Mouse (Mus musculus): ENCODE results near the gene Atad5. TPM values are rescaled to one million over a fixed set of nuclear protein-coding genes. Genes with fewer than 3 reads are reported as not detected.
"Not testable (repeated sequence)": the region's sequence is repeated elsewhere in the genome, so short reads cannot be mapped to it uniquely, and the experiment has no call there.

Atad5 gene
- 1 to 10 TPM; 1.8 to 2.0 TPM for total RNA-seq (2021)
- long read RNA-seq, experiment 1, full-length matches to known transcripts = 1 of 1 reads
- long read RNA-seq, experiment 1, partial matches to known transcripts = 0 of 1 reads
- long read RNA-seq, experiment 1, other reads (novel, unspliced or antisense) = 0 of 1 reads
- long read RNA-seq, experiment 2 = 0 reads

DNA sequence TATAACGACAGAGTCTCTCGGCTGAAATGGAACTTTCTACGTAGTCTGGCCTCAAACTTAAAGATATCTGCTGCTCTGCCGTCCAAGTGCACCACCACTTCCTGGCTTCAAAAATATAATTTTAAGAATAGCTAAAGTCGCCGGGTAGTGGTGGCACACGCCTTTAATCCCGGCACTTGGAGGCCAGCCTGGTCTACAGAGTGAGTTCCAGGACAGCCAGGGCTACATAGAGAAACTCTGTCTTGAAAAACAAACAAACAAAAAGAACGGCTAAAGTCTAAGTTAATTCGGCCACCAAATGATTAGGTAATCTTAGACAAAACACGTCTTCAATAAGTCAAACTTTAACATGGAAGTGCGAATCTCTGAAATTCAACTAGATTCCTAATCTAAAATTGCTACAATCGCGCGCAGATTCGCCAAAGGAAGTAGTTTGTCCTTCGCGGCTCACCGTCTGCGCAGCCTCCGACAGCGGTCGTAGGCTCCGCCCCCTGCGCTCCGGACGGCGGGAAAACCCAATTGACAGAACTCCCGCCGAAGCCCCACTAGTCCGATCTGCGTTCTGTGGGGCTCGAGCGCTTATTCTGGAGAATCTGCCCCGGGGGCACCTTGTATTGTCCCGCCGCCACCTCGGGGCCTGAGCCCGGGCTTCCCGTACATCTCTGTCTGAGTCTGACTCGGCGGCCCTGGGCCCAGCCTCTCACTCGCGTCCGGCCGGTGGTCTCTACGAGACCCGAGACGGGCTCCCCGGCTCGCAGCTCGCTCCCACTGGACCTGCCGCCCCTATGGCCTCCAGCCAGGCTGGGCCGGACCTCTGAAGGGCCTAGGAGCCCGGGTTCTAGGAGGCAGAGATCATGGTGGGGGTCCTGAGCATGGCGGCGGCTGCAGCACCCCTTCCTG is at the start of gene Atad5:
Atad5 (plus strand) TSS at position 484 of the 900 bp plus-strand sequence.
- intact Hi-C loops (cut with DNase I) = loop anchor here (5.0 to 10.0 kb wide), 3 partner anchors 47 to 96 kb away; partner anchors contain the start of genes Rnf135 and Tefm
- peak; percentile 90 to 94 for DNase-seq

DNA sequence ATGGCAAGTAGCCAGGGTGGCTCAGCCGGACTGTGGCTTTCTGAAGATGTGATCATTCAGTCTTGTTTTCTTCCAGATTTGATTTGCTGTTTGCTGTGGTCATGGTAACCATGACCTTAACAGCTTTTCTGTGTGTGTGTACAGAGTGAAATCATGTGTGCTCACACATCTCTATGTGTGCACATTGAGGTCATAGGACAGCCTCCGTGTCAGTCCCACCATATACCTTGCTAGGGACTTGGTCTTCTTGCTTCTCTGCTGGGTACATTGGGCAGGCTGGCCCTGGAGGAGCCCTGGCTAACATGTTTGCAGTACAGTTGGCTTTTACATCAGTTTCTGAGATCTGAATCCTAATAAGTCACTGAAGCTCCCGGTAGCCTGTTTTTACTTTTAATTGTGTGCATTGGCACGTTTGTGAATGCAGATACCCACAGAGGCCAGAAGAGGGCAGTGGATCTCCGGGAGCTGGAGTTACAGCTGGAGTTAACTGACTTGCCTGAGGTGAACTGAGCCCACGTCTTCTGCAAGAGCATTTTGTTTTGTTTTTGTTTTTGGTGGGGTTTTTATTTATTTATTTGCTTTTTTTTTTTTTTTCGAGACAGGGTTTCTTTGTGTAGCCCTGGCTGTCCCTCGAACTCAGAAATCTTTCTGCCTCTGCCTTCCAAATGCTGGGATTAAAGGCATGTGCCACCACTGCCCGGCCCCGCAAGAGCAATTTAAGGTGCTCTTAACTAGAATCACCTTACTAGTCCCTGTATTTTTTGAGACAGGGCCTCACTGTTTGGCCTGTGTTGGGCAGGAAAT is 46.4 kb upstream of the Atad5 start:
- DNase-seq = peak; percentile 44 to 65
- intact Hi-C loops (cut with DNase I) = loop anchor here (5.0 kb wide), 2 partner anchors 44 to 99 kb away; partner anchors contain the start of genes Atad5 and Tefm

DNA sequence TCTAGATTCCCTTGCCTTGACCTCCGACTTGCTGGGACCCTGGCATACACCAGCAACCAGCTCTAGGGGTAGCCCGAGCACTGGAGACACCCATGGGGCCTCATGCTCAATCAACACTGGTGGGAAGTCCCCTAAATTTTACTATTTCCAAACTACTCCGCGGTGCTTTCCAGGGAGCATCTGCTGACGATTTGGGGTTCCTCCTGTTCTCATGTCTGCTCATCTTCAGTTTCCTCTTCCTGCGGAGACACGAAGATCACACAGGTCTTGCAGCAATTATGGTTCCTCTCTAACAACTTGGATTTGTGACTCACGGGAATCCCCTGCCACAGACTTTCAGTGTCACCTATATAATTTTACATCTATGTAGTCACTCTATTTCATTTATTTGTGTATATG is 45.8 kb upstream of the Atad5 start:
- intact Hi-C loops (cut with DNase I) = loop anchor here (5.0 kb wide), 2 partner anchors 44 to 99 kb away; partner anchors contain the start of genes Atad5 and Tefm

DNA sequence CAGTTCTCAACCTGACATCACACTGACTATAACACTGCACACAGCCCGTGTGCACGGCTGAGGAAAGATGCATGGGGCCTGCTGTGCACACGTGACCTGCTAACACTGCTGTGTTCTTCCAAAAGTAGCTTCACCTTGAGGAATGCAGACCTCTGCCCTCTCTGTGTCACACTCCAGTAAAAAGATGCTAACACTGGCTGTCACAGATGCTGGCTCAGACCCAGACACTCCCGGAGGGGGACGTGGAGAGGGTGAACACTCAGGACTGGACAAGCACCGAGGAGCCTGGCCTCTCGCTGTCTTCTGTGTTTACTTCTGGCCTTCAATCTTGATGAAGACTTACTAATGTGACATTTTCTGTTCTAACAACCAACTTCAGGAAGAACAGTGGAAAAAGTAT is 42.3 kb upstream of the Atad5 start:
- DNase-seq = no peak
- intact Hi-C loops (cut with DNase I) = no loop called here

More for the DNA sequence above, 45.8 kb upstream of the Atad5 start:
- no peak for DNase-seq

DNA sequence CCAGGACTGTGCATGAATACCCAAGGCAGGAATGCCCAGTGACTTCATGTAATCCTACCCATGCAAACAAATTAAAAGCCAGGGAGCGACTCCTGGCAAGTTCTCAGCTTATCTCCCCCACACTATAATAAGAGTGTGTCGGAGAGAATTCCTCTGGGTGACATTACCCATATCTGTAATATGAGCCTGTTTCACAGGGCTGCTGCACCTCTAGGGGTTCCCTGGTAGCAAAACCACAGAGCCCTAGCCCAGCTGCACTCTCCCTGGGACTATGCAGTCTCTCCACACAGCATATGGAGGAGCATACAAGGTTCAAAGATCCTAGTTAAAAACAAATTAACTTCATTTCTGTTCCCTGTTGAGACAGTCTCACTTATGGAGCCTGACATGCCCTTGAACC is 39.1 kb upstream of the Atad5 start:
- intact Hi-C loops (cut with DNase I) = no loop called here

DNA sequence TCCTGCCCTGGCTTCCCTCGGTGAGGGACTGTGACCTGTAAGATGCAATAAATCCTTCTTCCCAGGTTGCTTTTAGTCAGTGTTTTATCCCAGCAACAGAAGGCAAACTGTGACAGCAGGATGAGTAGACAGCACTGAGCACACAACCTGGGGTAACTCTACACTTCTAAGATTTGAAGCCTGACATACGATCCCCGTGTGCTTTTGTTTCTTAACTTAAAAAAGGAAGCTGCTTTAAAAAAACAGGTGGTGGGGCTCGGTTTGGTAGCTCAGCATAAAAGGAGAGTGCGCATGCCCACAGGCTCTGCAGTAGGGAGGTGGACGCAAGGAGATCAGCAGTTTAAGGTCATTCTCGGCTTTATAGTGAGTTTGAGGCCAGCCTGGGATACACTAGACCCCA is 36.7 kb upstream of the Atad5 start:
- no peak for DNase-seq
- intact Hi-C loops (cut with DNase I) = no loop called here

More for the DNA sequence above, 39.1 kb upstream of the Atad5 start:
- peak in 1 of 2 experiments; percentile 33 for DNase-seq

DNA sequence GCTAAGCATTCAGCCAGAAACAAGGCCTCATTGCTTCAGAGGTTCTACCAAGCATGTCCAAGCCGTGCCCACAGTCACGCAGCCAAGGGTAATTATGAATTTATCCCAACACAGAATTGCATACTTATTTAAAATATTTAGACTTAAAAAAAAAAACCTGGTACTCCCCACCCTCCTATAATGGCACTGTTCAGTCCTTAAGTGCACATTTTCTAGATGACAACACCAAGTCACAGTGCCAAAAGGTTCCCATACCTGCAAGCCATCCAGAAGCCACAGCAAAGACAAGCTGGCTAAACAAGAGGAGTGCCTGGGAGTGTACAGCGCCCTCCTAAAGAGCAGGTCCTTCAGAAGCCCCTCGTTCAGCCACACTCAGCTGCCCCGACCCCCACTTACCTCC is 36.0 kb upstream of the Atad5 start:
- no peak for DNase-seq
- intact Hi-C loops (cut with DNase I) = no loop called here

DNA sequence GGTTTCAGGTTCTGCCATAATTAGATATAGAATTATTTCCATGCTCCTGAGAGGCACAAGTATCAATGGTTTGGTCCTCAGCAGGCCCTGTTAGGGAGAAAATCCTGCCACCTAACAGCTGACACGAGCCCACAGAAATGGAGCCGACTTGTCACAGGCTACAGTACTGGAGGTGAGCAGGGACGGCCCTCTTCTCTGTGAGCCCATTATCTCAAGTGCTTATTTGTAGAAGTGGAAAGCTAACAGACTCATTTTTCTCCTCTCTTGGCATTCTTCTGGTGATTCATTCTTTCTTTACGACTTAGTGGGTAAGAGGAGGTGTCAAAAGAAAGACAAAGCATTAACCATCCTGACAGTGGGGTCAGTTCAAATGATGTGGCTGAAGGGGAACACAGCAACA is 34.5 kb upstream of the Atad5 start:
- intact Hi-C loops (cut with DNase I) = no loop called here
- no peak for DNase-seq

DNA sequence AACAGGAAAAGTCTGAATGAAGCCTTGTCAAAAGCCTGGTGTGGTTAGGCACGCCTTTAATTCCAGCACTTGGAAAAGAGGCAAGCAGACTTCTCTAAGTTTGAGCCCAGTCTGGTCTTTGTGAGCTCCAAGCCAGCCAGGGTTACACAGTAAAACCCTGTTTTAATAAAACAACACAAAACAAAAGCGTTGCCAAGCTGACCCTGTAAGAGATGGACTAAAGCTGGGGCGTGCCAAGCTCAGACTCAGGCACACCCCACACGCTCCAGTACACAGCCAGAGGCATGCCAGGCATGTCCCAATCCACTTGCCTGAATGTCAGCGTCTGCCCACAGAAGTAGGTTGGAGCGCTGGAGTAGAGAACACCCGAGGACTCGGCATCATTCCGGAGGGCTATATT is 33.1 kb upstream of the Atad5 start:
- peak; percentile 11 to 45 for DNase-seq
- intact Hi-C loops (cut with DNase I) = no loop called here

DNA sequence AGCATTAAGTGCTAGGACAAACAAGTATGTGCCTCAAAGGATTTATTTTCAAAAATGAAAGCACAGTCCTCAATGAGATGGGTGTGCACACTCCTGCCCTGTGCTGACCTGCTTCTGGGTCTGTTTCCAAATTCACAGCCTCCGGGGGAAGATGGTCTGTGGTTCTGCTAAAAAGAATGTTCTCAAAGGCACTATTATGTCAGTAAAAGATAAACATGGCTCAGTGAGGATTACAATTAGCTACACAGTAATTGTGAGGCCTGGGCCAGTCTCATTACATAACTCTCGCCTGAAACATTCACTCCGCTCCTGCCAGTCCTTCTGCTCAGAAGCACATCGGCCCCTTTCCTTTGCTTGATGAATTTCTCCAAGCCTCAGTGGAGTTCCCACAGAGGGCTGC is 27.0 kb upstream of the Atad5 start:
- peak; percentile 14 to 17 for DNase-seq
- intact Hi-C loops (cut with DNase I) = no loop called here

DNA sequence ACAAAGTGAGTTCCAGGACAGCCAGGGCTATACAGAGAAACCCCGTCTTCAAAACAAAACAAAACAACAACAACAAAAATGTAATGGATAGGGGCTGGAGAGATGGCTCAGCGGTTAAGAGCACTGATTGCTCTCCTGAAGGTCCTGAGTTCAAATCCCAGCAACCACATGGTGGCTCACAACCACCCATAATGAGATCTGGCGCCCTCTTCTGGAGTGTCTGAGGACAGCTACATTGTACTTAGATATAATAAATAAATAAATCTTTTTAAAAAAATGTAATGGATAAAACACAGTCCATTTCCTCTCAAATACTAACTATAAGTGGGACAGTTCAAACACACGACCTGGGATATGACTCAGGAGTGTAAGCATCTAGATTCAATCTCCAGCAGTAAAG is 22.8 kb upstream of the Atad5 start:
- intact Hi-C loops (cut with DNase I); DNase-seq: not testable (repeated sequence)

DNA sequence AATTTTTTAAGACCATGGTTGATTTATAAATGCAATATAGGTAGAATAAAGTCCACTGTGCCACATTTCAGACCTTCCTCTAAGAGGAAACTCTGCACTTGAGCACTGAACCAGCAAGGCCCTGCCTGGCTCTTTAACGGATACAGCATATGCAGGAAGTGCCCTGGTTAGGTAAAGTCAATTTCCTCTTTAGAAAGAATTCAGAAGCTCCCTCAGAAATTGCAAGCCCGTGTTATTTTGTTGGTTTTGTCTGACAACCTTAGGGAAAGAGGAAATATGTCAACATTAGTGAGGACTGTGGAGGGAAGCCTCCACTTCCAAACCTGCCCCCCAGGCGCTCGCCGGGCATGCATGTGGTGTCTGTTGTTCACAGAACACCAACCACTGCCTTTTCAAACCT is 21.6 kb upstream of the Atad5 start:
- no peak for DNase-seq
- intact Hi-C loops (cut with DNase I) = no loop called here

DNA sequence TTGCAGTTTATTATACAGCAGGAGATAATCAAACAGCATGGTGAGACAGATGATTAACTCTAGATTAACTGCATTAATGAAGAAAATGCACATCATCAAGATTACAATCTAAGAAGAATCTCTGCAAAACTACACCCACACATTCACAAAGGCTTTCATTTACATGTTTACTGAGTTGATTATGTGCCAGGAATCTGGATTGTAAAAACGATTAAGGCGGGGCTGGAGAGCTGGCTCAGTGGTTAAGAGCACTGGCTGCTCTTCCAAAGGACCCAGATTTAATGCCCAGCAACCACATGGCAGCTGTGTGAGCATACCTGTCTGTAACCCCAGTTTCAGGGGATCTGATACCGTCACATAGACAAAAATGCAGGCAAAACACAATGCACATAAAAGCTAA is 19.4 kb upstream of the Atad5 start:
- no peak for DNase-seq
- intact Hi-C loops (cut with DNase I) = no loop called here

DNA sequence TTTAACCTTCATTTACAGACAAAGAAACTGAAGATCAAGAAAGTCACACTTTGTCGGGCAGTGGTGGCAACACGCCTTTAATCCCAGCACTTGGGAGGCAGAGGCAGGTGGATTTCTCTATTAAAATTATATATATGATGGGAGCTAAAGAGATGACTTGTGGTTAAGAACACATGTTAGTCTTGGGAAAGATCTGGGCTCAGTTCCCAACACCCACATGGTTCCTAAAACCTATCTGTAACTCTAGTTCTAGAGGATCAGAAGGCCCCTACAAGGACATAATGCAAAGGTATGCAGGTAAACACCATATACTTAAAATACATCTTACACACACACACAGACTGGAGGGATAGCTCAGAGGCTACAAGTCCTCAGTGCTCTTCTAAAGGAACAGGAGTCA is 18.2 kb upstream of the Atad5 start:
- intact Hi-C loops (cut with DNase I) = no loop called here
- no peak for DNase-seq

DNA sequence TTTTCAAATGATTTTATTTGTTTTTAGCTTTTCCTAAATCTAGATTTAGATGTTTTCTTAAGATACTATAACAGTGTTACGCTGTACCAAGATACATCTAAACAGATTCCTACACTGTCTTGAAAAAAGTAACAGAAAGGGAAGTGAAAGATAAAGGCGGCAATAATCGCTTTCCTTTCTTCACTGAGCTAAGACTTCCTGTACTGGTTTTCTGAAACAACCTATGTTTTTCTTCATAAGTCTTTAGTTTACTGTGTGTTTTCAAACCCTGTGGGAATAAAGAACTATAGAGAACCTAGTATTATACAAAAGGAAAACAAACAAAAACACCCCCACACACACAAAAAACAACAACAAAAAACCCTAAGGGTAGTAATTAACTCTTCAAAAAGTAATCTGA is 16.8 kb upstream of the Atad5 start:
- intact Hi-C loops (cut with DNase I) = no loop called here
- DNase-seq = no peak

DNA sequence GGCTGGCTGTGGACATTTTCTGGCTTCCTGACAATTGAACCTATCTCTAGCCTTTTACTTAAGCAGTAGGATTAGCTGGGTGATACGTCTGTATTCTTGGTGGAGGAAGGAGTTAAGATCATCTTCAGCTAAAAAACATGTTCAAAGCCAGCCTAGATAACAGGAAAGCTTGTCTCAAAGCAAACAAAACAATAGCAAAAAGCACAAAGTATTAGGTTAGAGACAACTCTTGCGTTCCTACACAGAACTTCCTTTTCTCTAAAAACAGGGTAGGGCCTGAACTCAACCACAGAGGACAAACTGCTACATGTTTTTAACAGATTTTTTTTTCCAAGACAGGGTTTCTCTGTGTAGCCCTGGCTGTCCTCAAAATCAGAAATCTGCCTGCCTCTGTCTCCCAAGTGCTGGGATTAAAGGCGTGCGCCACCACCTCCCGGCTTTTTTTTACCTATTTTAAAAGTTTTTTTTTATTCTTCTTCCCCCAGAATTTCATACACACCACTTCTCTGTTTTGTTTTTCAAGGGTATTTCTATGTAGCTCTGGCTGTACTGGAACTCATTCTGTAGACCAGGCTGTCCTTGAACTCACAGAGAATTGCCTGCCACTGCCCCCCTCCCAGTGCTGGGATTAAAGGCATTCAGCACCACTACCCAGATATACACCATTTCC is 13.5 kb upstream of the Atad5 start:
- no peak for DNase-seq
- intact Hi-C loops (cut with DNase I) = no loop called here

DNA sequence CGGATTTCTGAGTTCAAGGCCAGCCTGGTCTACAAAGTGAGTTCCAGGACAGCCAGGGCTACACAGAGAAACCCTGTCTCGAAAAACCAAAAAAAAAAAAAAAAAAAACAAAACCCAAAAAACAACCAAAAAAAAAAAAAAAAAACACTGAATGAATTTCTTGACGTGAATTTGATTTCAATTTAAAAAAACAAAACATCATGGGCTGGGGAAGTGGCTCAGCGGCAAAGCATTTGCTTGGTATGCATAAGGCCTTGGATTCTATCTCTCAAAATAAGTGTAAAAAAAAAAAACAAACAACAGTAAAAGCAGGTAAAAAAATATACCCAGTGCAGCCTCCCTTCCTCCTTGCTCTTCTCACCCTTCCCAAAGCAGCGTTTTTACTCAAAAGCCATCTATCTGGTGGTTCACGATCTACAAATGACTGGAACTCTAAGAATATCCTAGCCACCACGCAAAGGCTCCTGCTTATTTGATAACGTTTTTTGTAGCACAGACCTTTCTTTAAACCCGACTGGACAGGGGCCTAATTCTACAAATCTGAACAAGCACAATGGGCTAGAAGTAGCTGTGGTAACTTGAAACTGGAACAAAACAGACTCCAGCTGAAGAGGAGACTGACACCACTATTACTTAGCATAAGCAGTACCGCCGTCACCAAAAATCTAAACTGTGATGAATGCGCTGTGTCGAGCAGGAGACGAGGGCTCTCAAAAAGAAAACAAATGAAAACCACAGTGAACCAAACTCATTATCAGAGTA is 11.2 kb upstream of the Atad5 start:
- intact Hi-C loops (cut with DNase I) = no loop called here
- DNase-seq = no peak

DNA sequence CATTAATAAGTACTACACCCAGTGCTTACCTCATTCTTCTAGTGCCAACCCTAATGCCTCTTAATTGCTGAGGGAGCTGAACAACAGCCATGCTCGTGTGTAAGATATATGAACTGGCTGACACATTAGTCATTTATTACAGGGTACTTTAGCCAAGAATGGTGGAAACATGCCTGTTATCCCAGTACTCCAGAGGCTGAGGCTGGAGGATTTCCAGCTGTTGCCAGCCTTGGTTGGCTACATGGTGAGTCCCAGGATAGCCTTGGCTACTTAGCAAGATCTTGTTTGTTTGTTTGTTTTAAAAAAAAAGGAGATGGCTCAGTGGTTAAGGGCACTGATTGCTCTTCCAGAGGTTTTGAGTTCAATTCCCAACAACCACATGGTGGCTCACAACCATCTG is 10.4 kb upstream of the Atad5 start:
- intact Hi-C loops (cut with DNase I) = no loop called here
- no peak for DNase-seq

DNA sequence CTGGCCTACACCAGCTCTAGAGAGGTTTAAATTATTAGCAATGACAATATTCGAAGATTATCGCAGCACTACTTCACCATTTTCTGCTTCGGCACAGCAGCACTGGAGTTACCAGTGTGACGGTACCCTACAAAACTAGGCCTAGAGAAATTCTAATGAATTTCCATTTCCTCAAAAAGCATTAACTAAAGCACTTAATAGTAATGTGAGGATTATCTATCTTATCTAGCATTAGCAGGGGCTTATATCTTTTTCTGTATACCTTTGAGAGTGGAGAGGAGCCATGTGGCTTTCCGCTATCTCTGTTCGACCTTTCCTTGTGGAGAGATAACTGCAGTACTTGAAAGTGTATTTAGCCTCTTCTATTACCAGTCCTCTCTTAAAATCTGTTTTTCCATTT is 9.4 kb upstream of the Atad5 start:
- intact Hi-C loops (cut with DNase I) = loop anchor here (10.0 kb wide), 1 partner anchor 105 kb away; the partner anchor contains the start of gene Rnf135

More for the DNA sequence above, 9.4 kb upstream of the Atad5 start:
- DNase-seq = no peak

All from heart, postnatal 14 days (tissue).